Mouse (Mus musculus): ENCODE results near the gene Dpy19l1. TPM values are rescaled to one million over a fixed set of nuclear protein-coding genes. Genes with fewer than 3 reads are reported as not detected.

Dpy19l1 gene
- polyA plus RNA-seq, 1 experiment from 2014 or later, result 14.7 TPM

GRCm38 (mm10) chr9:24506510-24506909 lies 3.6 kb upstream of the Dpy19l1 start:
- H3K4me2 ChIP-seq, result no peak overlapping the region
- no peak overlapping the region for H3K9ac ChIP-seq (ENCODE audit: low read depth, low read length)
- H3K4me1 ChIP-seq (ENCODE audit: control insufficient read depth, insufficient read depth, low read length), result peaks cover 4% of the 10 kb centered on the region; the same call in 1 of the 2 replicates
- no peak for ATAC-seq (replicated peaks; ENCODE audit: insufficient number of reproducible peaks, low FRiP score, low TSS enrichment)
- no peak overlapping the region for H3K4me3 ChIP-seq (ENCODE audit: low read depth, low read length)
- no peaks in the 10 kb centered on the region for H3K27me3 ChIP-seq (ENCODE audit: control insufficient read depth, insufficient read depth, low read length)
- H3K9me3 ChIP-seq (replicated peaks; ENCODE audit: control insufficient read depth, low read length), result no peaks in the 10 kb centered on the region
- H3K36me3 ChIP-seq (ENCODE audit: control insufficient read depth, insufficient read depth, low read length), result no peaks in the 10 kb centered on the region
- H3K27ac ChIP-seq (ENCODE audit: low read depth, low read length), result no peak overlapping the region

DNA sequence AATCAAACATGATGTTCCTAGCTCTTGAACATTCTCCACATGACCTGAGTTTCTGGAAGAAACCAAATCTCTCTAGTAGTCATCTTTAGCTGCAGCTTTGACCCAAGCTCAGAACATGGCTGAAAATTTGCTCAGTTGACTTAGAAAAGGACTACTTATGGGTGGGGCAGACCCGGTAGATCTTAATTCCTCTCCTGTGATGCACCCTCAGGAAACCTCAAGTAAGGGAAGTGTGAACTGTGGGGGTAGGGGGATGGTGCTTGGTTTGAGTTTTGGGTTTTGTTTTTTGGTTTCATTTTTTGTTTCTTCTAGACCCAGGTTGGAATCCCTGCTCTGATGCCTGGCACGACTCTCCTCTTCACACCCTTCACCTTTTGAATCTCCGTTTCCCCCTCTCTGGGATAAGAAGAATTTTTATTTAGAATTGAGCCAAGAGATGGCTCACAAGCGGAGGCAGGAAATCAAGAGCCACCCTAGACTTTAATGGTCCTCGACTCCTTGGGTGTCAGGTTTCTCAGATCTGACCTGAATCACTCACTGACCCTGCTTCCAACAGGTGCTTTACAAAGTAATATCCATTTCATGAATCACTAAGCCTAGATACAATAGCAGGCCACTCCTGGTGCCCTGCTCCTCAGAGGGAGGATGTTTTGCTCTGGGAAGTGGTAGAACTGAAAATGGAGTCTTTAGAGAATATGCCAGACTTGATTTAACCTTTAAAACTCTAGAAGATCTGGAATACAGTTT lies 2.2 kb upstream of the Dpy19l1 start:
- Histone ChIP-seq H3K9me3 (replicated peaks; ENCODE audit: control insufficient read depth, low read length) (no peaks in the 10 kb centered on the region), H3K4me1 (ENCODE audit: control insufficient read depth, insufficient read depth, low read length) (peaks cover 9% of the 10 kb centered on the region; the same call in 1 of the 2 replicates), H3K9ac (ENCODE audit: low read depth, low read length) (no peak overlapping the region), H3K4me2 (no peak overlapping the region), H3K27me3 (ENCODE audit: control insufficient read depth, insufficient read depth, low read length) (no peaks in the 10 kb centered on the region), H3K4me3 (ENCODE audit: low read depth, low read length) (no peak overlapping the region), H3K36me3 (ENCODE audit: control insufficient read depth, insufficient read depth, low read length) (no peaks in the 10 kb centered on the region), H3K27ac (ENCODE audit: low read depth, low read length) (no peak overlapping the region)
- 68% methylated on average over 5 of the region's 5 CpGs for WGBS (ENCODE audit: insufficient replicate concordance)
- ATAC-seq (replicated peaks; ENCODE audit: insufficient number of reproducible peaks, low FRiP score, low TSS enrichment), result no peak

DNA sequence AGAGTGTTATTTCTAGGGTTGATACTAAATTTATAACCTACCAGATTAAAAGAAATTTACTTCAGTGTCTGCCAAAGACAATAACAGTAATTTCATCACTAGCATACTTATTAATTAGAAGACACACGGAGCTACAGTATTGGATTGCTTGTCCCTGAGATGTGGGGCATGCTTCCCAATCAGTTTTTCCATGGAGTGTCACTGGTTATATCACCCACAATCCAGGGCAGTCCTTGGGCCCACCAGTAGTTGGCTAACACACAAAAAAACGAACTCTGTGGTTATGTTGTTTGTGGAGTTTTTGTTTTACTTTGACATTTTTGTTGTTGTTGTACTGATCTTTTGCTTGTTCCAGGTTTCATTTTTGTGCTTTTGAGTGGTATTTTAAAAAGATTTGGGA lies 1.4 kb upstream of the Dpy19l1 start:
- H3K9ac ChIP-seq (ENCODE audit: low read depth, low read length), result no peak overlapping the region
- peaks cover 9% of the 10 kb centered on the region for H3K4me1 ChIP-seq (ENCODE audit: control insufficient read depth, insufficient read depth, low read length)
- H3K4me3 ChIP-seq (ENCODE audit: low read depth, low read length), result no peak overlapping the region
- no peak overlapping the region for H3K4me2 ChIP-seq
- H3K9me3 ChIP-seq (replicated peaks; ENCODE audit: control insufficient read depth, low read length), result no peaks in the 10 kb centered on the region
- H3K27ac ChIP-seq (ENCODE audit: low read depth, low read length), result no peak overlapping the region
- WGBS (ENCODE audit: insufficient replicate concordance), result 77% methylated on average over 2 of the region's 2 CpGs
- ATAC-seq (replicated peaks; ENCODE audit: insufficient number of reproducible peaks, low FRiP score, low TSS enrichment), result no peak
- no peaks in the 10 kb centered on the region for H3K36me3 ChIP-seq (ENCODE audit: control insufficient read depth, insufficient read depth, low read length)
- H3K27me3 ChIP-seq (ENCODE audit: control insufficient read depth, insufficient read depth, low read length), result no peaks in the 10 kb centered on the region

- no peak for ATAC-seq (replicated peaks; ENCODE audit: insufficient number of reproducible peaks, low FRiP score, low TSS enrichment)
- Histone ChIP-seq H3K9ac (ENCODE audit: low read depth, low read length) (peak overlapping the region; percentile 68), H3K4me3 (ENCODE audit: low read depth, low read length) (peak overlapping the region; percentile 82), H3K27ac (ENCODE audit: low read depth, low read length) (peak overlapping the region; percentile 63; the same call in 1 of the 2 replicates), H3K27me3 (ENCODE audit: control insufficient read depth, insufficient read depth, low read length) (no peaks in the 10 kb centered on the region), H3K36me3 (ENCODE audit: control insufficient read depth, insufficient read depth, low read length) (no peaks in the 10 kb centered on the region), H3K4me1 (ENCODE audit: control insufficient read depth, insufficient read depth, low read length) (peaks cover 9% of the 10 kb centered on the region), H3K4me2 (peak overlapping the region; percentile 79), H3K9me3 (replicated peaks; ENCODE audit: control insufficient read depth, low read length) (no peaks in the 10 kb centered on the region)
- 19% methylated on average over 5 of the region's 5 CpGs for WGBS (ENCODE audit: insufficient replicate concordance)
Observed at GRCm38 (mm10) chr9:24503858-24504219, 899 bp upstream of the Dpy19l1 start.

DNA sequence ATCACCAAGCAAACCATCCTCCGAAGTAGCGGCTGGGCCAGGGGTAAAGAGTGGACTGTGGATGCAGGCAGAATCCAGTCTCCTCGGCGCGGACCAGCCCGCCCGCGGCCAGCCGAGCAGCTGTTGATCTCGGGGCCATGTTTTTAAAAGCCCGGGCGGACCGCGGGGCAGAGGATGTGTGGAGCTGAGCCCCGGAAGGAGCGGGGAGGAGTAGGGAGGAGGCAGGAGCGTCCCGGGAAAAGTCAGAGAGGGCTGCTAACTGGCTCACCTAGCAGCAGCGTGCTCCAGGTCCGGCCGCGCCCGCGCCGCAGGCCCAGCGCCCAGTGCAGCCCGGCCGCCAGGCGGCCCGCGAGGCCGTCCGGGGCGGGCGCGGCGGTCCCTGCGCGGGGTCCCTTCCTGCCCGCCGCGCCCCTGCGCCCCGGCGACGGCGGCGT lies 352 bp downstream of the Dpy19l1 start:
- H3K4me1 ChIP-seq (ENCODE audit: control insufficient read depth, insufficient read depth, low read length), result peaks cover 9% of the 10 kb centered on the region
- peak; percentile 78 for ATAC-seq (replicated peaks; ENCODE audit: insufficient number of reproducible peaks, low FRiP score, low TSS enrichment)
- H3K27me3 ChIP-seq (ENCODE audit: control insufficient read depth, insufficient read depth, low read length), result no peaks in the 10 kb centered on the region

GRCm38 (mm10) chr9:24501618-24502017 lies 1.3 kb downstream of the Dpy19l1 start:
- Histone ChIP-seq H3K4me1 (ENCODE audit: control insufficient read depth, insufficient read depth, low read length) (peaks cover 9% of the 10 kb centered on the region), H3K4me3 (ENCODE audit: low read depth, low read length) (peak overlapping the region; percentile 82), H3K36me3 (ENCODE audit: control insufficient read depth, insufficient read depth, low read length) (no peaks in the 10 kb centered on the region), H3K9ac (ENCODE audit: low read depth, low read length) (no peak overlapping the region), H3K27me3 (ENCODE audit: control insufficient read depth, insufficient read depth, low read length) (no peaks in the 10 kb centered on the region), H3K4me2 (peak overlapping the region; percentile 79), H3K27ac (ENCODE audit: low read depth, low read length) (no peak overlapping the region), H3K9me3 (replicated peaks; ENCODE audit: control insufficient read depth, low read length) (no peaks in the 10 kb centered on the region)
- no peak for ATAC-seq (replicated peaks; ENCODE audit: insufficient number of reproducible peaks, low FRiP score, low TSS enrichment)
- WGBS (ENCODE audit: insufficient replicate concordance), result 46% methylated on average over 2 of the region's 2 CpGs

More for the DNA sequence above, 352 bp downstream of the Dpy19l1 start:
- Histone ChIP-seq H3K9me3 (replicated peaks; ENCODE audit: control insufficient read depth, low read length) (no peaks in the 10 kb centered on the region), H3K4me2 (peak overlapping the region; percentile 79), H3K27ac (ENCODE audit: low read depth, low read length) (peak overlapping the region; percentile 91), H3K9ac (ENCODE audit: low read depth, low read length) (peak overlapping the region; percentile 86), H3K4me3 (ENCODE audit: low read depth, low read length) (peak overlapping the region; percentile 82), H3K36me3 (ENCODE audit: control insufficient read depth, insufficient read depth, low read length) (no peaks in the 10 kb centered on the region)
- under 1% methylated on average over 47 of the region's 48 CpGs for WGBS (ENCODE audit: insufficient replicate concordance)

DNA sequence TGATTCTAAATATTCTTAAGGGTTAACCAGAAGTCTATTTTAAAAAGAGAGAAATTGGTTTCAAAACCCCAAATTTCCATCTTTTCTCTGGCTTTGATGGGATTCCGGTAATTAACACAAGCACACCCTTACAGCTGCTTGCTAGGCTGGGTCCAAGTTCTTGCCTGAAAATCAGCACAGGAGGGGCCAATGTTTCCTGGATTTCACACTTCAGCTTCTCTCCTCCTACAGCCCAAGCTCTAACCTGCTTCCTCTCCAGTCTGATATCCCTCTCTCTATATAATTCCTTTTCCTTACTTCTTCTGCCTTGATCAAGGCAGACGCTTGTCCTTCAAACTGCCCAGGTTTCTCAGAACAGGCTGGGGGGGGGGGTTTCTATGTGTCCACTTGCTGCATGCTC lies 6.7 kb downstream of the Dpy19l1 start:
- Histone ChIP-seq H3K27me3 (ENCODE audit: control insufficient read depth, insufficient read depth, low read length) (no peaks in the 10 kb centered on the region), H3K4me2 (no peak overlapping the region), H3K9ac (ENCODE audit: low read depth, low read length) (no peak overlapping the region), H3K4me3 (ENCODE audit: low read depth, low read length) (no peak overlapping the region), H3K4me1 (ENCODE audit: control insufficient read depth, insufficient read depth, low read length) (peaks cover 1% of the 10 kb centered on the region), H3K27ac (ENCODE audit: low read depth, low read length) (no peak overlapping the region), H3K9me3 (replicated peaks; ENCODE audit: control insufficient read depth, low read length) (no peaks in the 10 kb centered on the region), H3K36me3 (ENCODE audit: control insufficient read depth, insufficient read depth, low read length) (no peaks in the 10 kb centered on the region)
- no peak for ATAC-seq (replicated peaks; ENCODE audit: insufficient number of reproducible peaks, low FRiP score, low TSS enrichment)
- 96% methylated on average over 2 of the region's 2 CpGs for whole genome bisulfite sequencing (ENCODE audit: insufficient replicate concordance)

DNA sequence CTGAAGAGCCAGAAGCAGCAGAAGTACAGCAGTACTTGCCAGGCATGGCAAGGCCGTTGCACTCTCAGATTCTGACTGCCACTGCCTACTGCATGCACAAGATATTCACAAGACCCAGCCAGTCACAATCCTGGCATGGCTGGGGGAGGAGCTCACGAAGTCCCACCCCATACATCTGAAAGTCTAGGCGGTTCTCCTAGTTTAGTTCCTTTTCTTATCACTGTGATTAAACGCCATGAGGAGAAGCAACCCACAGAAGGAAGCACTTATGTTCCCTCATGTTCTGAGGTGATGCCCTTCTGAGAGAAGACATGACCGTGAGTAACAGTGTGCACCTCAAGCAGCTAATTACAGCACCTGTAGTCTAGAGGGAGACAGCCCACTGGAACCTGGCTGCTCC lies 12.4 kb downstream of the Dpy19l1 start:
- Histone ChIP-seq H3K9me3 (replicated peaks; ENCODE audit: control insufficient read depth, low read length) (no peaks in the 10 kb centered on the region), H3K4me2 (no peak overlapping the region), H3K27ac (ENCODE audit: low read depth, low read length) (no peak overlapping the region), H3K27me3 (ENCODE audit: control insufficient read depth, insufficient read depth, low read length) (no peaks in the 10 kb centered on the region), H3K36me3 (ENCODE audit: control insufficient read depth, insufficient read depth, low read length) (no peaks in the 10 kb centered on the region), H3K4me1 (ENCODE audit: control insufficient read depth, insufficient read depth, low read length) (peaks cover 4% of the 10 kb centered on the region; the same call in 1 of the 2 replicates), H3K9ac (ENCODE audit: low read depth, low read length) (no peak overlapping the region), H3K4me3 (ENCODE audit: low read depth, low read length) (no peak overlapping the region)
- no peak for ATAC-seq (replicated peaks; ENCODE audit: insufficient number of reproducible peaks, low FRiP score, low TSS enrichment)
- WGBS (ENCODE audit: insufficient replicate concordance), result 79% methylated on average over 5 of the region's 5 CpGs
